Mouse (Mus musculus) lung, postnatal 14 days (tissue): ENCODE data around the gene Bag5.
"Not testable (repeated sequence)": the region's sequence is repeated elsewhere in the genome, so short reads cannot be mapped to it uniquely, and the experiment has no call there.

Experiments used
- DNase-seq: peaks from one replicate; pipeline ENCODE4 v3.0.0; 2021

Gene Bag5

DNA sequence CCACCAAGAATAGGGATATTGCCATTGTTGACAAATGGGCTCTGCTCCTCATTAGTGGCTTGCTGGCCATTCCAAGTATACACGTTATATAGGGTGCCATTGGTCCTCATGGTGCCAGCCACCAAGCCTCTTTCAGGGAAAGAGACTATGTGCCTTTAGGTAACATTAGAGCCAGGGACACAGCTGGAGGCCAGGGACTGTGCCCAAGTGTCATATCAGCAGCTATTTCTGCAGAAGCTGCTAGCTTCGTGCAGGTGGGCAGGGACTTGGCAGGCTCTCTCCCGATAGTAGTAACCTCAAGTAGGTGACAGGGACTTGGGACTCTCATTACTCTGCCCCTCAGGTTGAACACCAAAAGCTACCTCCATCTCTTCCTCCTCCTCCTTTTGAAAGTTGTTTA, 21.9 kb upstream of the Bag5 start:
- no peak for DNase-seq

DNA sequence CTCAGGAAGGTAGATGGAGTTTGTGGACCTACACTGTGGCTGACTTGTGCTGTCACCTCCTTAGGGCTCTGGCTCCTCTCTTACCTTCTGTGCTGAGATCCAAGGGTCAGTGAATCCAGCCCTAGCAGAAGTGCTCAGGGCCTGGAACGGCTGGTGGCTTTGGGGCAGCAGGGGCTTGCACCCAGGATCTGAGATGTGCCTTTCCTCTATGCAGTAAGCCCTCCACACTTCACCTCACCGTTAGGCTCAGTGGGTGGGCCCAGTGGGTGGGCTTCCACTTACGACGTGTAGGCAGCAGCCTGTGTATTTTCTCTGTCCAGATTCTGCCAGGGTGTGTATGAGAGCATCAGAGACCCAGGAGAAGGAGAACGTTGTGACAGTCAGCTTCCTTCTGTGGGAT, 19.9 kb upstream of the Bag5 start:
- no peak for DNase-seq

DNA sequence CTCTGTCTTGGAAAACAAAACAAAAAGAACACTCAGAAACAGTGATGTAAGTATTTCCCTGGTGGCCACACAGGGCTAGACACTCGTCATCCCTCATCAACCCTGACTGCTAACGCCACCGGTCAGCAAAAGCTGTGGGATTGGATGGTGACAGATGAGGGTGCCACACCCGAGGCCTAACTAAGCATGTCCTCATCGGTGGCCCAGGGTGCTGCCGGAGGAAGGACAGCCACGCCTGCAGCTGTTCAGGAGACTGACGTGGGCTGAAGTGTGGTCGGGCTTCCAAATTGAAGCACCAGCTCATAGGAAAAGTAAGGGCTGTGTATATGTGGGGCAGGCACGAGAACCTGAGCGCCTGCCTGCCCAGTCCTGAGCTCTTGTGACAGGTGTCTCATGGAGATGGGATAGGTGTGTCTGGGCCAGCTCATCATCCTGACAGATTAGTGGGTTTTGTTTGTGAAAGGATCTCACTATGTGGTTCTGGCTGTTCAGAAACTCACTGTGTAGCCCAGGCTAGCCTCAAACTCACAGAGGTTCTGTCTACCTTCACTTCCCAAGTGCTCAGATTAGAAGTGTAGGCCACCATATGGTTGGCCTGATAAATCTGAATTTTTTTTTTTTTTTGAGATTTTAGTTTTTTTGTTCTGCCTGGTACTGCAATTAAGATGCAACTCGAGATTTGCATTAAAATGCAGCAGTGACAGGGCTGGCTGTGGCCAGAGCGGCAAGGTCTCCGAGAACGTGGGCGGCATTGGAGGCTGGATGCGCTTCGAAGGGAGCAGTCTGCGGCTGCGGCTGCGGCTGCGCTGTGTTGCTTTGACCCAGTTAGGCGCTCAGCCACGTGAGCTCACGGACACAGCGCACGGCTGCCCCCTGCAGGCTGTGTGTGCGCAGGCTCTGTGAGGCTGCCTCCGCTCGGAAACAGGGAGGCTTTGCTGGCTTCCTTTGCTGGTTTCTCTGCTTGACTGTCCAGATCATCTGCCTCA, 19.1 kb upstream of the Bag5 start:
- DNase-seq: peak; percentile 89

DNA sequence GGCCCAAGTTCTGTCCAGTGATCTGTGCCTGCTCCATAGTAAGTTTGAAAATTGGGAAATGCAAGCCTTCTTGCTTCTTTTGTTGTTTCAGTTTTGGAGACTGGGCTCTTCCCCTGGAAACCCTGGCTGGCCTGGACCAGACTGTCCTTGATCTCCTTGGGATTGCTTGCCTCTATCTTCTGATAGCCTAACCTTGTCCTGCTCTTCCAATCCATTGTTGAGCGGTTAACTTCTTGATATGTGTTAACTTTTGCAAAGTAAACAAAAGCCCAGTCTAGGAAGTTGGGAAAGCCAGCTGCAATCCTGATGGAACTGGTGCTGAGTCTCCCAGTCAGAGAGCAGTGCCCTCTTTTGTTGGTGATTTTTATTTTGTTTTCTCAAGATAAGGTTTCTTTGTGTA, 14.9 kb upstream of the Bag5 start:
- no peak for DNase-seq

DNA sequence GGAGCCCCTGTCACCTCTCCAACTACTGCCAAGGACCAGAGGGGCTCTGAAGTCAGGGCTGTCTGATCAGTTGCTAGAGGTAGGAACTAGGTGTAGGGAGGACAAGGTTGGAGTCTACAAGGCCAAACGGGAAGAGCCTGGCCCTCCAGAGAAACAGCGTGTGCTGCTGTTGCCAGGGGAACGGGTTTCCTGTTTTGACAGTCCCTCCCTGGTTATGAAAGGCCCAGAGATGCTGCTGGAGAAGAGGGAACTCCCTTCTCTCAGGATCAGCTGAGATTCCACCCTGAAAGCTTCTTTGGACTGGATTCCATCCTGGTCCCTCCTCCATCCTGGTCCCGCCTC, 13.0 kb upstream of the Bag5 start:
- DNase-seq: peak; percentile 39

DNA sequence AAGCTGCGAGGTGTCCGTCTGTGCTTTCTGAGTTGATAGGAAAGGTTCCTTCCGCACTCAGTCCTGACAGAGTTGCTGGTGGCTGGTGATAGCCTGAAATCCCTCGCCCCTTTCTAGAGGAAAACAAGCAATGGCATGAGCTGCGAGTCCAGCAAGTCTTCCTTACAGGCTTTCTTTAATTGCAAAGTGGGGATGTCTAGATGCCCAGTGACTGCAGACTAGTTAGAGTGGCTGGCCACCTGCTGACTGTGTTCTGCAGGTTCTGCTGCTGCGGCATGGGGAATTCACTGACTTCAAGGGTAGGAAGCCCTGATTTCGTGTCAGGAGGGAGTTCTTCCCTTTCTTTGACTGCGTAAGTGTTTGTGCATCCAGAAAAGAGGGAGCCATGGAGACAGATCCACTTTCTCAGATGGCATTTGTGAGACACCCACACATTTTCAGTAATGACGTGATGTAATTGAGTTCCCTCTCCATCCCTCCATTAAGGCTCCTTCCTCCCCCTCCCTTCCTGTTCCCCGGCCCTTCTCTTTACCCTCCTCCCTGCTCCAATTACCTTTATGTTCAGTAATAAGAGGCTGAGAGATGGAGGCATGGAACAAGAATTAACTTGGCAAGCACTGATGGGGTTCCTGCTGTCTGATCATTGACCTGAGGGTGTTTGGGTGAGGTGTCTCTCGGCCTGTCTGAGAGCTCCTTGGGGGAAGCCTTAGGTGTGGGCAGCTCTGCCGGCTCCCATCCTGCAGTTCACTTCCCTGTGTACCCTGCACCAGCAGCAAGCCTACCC, 12.5 kb upstream of the Bag5 start:
- DNase-seq: no peak

DNA sequence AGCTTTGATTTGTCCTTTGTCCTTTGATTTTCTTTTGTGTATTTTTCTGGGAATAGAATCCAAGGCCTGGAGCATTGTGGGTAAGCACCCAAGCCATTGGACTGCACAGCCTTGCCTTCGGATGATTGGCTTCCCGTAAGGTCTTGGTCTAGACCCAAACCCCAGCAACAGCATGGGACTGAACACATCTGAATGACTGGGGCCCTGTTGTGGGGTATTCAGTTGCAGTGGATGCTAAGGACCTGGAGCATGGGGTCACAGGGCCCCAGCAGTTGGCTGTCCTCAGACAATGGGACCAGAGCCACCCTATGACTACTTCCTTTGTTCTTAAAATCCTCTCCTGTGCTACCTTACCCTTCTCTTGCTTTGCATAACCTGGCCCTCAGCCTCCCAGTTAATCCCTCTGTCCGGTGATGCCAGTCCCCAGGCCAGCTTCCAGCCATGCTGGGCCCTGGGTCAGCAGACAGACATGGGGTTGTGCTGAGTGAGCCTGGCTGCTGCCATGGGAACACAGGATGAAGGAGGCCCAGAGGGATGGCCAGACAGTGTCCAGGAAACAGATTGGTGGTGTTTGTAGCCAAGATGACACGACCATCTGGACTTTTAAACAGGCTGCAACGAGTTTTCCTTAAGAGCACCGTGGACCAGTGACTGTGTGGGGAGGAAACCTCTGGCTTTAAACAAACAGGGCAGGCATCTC, 11.7 kb upstream of the Bag5 start:
- no peak for DNase-seq

DNA sequence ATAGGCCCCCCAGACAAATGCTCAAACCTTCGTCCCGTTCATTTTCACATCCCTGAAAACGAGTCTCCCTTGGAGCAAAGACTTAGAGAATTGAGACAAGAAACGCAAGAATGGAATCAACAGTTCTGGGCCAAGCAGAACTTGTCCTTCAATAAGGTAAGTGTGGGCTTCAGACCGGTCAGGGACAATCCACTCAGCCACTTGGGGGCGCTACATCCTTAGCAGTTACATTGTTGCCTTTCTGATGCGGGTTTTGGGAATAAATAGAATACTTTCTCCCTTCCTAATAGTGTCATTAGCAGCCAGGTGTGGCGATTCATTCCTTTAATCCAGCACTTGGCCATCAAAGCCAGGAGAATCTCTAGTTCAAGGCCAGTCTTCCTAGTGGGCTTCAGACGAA, 9.6 kb upstream of the Bag5 start:
- peak; percentile 71 for DNase-seq

DNA sequence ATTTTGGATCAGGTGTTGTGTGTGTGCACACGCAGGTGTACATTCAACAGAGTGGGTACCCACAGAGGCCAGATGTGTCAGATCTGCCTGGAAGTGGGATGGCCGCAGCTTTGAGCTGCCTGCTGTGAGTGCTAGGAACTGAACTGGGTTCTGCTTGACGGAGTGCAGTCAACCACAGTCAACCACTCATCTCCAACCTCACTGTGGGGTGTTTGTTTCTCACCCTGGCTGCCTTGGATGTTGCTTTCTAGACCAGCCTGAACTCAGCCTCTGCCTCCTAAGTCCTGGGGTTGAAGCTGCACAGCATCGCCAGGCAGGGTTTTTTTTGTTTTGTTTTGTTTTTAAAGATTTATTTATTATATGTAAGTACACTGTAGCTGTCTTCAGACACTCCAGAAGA, 7.2 kb upstream of the Bag5 start:
- DNase-seq: no peak

DNA sequence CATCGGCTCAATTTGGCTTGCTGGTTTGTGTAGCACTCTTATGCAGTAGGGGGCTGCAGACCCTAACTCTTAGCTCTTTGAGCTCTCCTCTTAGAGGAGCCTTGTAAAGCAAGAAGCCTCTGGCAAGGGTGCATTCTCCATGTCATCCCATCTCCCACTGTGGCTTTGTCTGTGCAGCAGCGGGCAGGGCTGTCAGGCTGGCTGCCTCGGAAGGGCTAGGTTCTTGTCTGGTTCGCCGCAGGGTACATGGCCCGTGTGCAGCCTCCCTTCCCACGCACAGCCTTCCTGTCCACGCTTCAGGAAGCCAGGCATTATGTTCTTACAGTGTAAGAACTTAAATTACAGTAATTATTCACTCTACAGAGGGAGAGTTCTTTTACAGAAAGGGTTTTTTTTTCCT, 5.6 kb upstream of the Bag5 start:
- DNase-seq: no peak

DNA sequence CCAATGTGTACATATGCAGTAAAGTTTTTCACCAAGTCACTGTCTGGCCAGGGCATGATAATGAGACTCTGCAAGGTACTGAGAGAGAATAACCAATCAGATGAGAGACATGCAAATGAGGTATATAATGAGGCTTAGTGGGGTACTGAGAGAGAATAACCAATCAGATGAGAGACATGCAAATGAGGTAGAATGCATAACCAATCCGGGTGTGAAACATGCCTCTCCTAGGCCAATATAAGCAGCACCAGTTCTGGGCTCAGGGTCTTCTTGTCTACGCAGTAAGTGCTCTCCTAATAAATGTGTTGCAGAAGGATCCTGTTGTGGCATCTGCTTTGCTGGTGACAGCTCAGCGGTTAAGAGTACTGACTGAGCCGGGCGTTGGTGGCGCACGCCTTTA, 3.4 kb upstream of the Bag5 start:
- no peak for DNase-seq

DNA sequence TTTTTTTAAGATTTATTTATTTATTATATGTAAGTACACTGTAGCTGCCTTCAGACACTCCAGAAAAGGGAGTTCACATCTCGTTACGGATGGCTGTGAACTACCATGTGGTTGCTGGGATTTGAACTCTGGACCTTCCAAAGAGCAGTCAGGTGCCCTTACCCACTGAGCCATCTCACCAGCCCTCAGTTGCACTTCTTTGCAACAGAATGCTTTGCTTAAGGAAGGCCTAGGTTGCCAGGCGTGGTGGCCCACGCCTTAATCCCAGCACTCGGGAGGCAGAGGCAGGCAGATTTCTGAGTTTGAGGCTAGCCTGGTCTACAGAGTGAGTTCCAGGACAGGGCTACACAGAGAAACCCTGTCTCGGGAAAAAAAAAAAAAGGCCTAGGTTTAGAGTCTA, 823 bp upstream of the Bag5 start:
- not testable (repeated sequence) for DNase-seq

DNA sequence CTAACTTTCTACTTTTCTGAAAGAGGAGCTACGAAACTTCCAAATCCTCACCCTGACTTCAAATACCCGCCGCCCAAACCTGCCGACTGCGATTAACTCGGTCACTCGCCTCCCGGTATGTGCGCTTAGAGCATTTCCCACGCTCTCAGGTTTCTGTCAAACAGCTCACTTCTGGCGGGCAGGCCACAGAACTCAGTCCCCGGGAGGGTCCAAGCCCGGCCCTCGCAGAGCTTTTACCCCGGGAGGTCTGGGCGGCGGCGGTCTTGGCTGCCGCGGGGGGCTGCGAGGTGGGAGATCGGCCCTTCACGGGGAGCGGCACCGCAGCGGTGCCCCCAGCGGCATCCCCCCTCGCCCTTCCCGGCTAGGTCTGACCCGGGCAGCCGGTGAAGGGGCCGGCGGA, 581 bp downstream of the Bag5 start:
- DNase-seq: no peak

DNA sequence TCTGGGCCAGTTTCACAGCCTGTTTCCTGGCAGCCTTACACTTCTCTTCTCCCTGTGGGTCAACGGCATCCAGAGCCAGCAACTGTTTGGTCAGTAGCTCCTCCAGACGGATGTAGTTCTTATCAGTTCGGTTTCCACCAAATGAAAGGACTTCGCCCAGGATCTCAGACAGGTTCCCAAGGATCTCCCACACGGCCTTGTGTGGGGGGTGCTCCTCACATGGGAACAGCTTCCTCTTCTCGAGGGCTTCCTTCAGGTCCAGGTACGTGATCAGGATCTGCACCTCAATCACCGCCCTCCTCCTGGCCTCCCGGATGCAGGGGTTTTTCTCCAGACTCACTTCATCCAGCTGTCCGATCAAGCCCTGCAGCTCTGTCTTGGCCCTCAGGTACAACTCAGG, 3.0 kb downstream of the Bag5 start:
- DNase-seq: no peak

DNA sequence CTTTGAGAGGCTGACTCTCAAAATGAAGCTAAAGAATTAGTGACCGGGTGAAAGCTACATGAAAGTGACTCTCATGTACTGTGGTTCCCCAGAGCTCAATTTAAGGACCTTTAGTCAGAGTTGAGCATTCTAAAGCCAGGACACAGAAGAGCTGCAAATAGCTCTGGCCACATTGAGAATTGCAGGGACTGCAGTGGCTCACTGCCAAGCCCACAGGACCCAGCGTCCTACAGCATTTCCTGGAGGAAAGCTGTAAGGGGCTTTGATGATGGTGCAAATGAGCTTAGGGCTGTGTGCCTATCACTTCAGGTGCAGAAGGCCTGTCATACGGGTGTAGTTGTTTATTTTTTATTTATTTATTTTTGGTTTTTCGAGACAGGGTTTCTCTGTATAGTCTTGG, 4.9 kb downstream of the Bag5 start:
- DNase-seq: no peak

DNA sequence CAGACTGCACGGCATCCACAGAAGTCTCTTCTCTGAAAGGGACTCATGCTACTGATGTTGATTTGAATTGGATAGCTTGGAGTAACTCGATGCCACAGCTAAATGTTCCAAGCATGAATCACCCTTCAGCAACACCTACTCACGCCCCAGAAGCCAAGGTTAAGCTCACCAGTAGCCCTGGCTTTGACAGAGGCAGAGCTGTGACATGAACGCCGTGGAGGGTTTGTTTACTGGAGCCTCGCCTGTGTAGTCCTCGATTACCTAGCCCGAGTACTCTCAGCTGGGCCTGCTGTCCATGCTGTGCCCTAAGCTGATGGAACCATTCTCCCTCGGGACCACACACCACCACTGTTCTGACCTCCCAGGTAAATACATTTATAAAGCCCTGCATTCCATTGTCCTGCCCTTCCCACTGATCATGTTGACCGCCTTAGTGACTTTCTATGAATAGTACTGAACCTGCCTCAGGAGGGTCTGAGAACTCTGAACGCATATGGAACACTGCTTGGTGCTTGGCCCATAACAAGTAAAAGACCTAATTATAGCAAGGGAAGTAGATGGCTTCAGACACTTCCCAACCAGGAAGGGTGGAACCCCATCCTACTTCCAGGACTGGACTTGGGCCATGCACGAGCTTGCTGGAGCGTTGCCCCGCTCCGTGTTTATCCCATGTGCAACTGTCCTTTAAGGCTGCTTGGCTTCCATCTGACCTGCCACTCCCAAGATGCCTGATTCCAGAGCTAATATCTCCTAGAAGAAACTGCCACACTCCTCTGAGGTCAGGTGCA, 7.7 kb downstream of the Bag5 start:
- peak; percentile 84 for DNase-seq

DNA sequence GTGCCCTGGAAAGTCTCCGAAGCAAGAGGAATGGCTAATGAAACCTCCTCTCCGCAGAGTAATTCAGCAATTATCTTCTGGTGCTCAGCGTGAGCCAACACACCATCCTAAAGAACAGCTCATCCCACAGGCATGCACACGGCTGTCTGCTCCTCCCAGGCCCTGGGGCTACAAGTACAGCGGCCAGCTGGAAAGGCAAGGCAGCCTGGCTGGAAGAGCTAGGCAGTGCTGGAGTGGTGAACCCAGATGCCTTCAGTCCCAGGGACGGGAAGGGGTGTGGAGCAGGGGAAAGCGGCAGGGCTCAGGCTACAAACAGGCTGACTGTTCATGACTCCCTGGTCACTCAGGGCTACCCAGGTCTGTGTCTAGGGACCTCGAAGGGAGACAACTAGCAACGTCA, 8.4 kb downstream of the Bag5 start:
- DNase-seq: peak; percentile 70

DNA sequence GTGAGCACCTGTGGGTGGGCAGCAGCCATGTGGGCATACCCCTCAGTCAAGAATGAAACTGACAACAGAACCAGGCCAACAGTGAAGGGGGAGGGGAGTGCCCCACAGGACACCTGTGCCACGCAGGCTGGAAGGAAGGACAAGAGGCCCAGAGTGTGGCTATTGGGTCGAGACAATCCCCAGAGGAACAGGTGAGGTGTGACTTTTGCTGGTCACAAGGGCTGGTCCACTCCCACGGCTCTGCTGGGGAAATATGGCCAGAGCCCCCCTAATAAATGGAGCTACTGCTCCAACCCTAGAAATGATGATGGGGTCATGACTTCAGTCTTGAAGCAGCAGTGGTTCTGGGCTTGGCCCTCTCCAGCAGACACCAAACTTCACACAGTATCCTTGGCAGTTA, 9.8 kb downstream of the Bag5 start:
- DNase-seq: no peak

DNA sequence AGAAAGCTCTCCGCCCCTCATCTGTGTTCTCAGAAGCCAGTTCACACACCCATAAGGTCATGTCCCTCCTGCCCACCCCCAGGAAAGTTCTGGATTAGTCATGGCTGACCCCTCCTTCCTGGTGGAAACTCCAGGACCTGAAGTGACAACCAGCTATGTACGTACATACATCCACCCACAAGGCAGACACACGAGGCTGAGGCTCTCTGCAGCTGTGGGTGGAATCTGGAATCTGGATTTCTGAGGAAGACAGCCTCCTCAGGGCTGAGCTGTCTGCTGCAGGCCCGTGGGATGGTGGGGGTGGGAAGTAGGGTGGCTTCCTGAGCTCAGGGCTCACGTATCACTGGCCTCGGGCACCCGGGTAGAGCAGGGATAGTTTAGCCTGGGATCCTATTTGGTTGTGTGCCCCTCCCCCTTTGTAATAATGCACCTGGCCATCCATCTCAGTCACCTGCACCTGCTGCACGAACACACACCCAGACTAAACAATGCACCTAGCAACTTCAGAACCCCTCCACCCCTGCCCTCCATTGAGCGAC, 12.1 kb downstream of the Bag5 start:
- DNase-seq: no peak

DNA sequence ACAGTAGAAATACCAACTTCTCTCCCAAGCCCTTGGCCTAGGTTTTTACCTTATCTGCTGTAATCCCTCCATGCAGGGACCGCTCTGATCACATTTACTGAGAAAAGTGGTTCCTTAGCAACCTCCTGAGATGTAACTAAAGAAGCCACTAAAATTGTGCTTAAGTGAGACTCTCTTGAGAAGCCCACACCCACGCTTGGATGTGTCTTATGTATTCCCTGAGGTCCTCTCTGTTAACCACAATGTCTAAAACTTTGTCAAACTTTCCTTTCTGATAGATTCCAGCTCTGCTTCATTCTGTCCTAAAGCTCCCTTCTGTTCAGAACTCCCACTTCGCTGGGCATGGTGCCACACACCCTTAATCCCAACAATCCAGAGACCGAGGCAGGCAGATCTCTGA, 13.5 kb downstream of the Bag5 start:
- no peak for DNase-seq

DNA sequence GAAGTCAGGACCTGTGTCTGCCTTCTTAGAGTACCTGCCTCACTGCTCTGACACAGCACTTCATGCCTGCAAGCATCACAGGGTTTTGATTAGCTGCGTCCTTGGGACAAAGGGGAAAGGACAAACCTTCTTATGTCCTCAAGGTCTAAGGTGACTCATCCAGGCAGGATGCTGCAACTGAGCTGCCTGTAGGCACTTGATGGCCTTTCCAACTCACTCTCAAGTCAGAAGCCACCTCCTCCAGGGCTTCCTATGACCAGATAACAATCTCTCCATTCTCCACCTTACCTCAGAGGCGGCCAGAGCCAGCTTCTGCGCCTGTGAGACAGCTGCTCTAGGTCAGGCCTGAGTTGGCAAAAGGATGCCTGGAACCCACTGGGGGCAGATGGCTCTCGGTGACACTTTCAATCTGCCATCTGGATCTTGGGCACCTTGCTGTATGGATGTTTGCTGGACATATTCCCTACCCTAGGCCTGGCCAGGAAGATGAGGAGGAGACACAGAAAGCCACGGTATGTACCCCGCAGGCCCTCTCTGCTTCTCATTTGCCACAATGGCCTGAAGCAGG, 14.6 kb downstream of the Bag5 start:
- DNase-seq: no peak

DNA sequence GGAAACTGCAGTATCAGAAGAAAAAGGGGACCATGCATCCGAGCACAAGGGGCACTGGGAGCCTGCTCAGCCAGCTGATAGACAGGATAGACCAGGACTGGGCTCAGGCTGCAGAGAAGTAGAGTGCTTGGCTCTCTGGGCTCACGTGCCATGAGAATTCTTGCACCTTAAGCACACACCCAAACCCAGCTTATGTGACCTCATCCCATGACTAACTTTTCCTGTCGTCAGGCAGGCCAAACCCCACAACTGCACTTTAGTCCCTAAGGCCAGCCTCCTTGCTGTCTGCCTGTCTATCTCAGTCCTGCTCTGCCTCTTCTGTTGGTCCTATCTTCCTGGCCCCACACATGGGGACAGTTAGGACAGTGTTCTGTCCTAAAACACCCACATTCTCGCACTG, 15.3 kb downstream of the Bag5 start:
- DNase-seq: no peak
